Mouse (Mus musculus): ENCODE measurements around the gene Rcbtb2. TPM values are rescaled to one million over a fixed set of nuclear protein-coding genes. Genes with fewer than 3 reads are reported as not detected.

Gene Rcbtb2
- polyA plus RNA-seq, 1 experiment from 2014 or later = 44.0 TPM

GRCm38 (mm10) chr14:73138483-73138882, 15.6 kb downstream of the Rcbtb2 start:
- WGBS = 90% methylated on average over 7 of the region's 7 CpGs

GRCm38 (mm10) chr14:73139866-73140265, 17.0 kb downstream of the Rcbtb2 start:
- no peak overlapping the region for H3K4me2 ChIP-seq (replicated peaks; ENCODE audit: low read depth)
- H3K4me3 ChIP-seq (ENCODE audit: low read depth, low read length) = no peak overlapping the region
- H3K9ac ChIP-seq (ENCODE audit: low read length) = no peak overlapping the region
- TF ChIP-seq EP300 (optimal IDR thresholded peaks at IDR 0.05) = no peak
- no peak for TF ChIP-seq CTCF (IDR thresholded peaks at IDR 0.05; ENCODE audit: low read depth)
- H3K4me1 ChIP-seq (replicated peaks; ENCODE audit: control insufficient read depth, insufficient read depth) = peaks cover 3% of the 10 kb centered on the region; the same call in 1 of the 2 replicates
- H3K27me3 ChIP-seq (ENCODE audit: control insufficient read depth, insufficient read depth, low read length) = no peaks in the 10 kb centered on the region
- ATAC-seq (ENCODE audit: low FRiP score, low TSS enrichment) (no peak), DNase-seq (ENCODE audit: low spot score) (no peak)
- H3K9me3 ChIP-seq (ENCODE audit: control insufficient read depth, low read length) = no peaks in the 10 kb centered on the region
- no peaks in the 10 kb centered on the region for H3K36me3 ChIP-seq (ENCODE audit: control insufficient read depth, insufficient read depth, low read length)
- 58% methylated on average over 5 of the region's 5 CpGs for WGBS
- no peak overlapping the region for H3K27ac ChIP-seq (replicated peaks)

More at GRCm38 (mm10) chr14:73138483-73138882, 15.6 kb downstream of the Rcbtb2 start:
- Histone ChIP-seq H3K4me3 (ENCODE audit: low read depth, low read length) (no peak overlapping the region), H3K4me1 (replicated peaks; ENCODE audit: control insufficient read depth, insufficient read depth) (no peaks in the 10 kb centered on the region), H3K9me3 (ENCODE audit: control insufficient read depth, low read length) (no peaks in the 10 kb centered on the region), H3K9ac (ENCODE audit: low read length) (no peak overlapping the region), H3K27me3 (ENCODE audit: control insufficient read depth, insufficient read depth, low read length) (no peaks in the 10 kb centered on the region), H3K4me2 (replicated peaks; ENCODE audit: low read depth) (no peak overlapping the region), H3K27ac (replicated peaks) (no peak overlapping the region), H3K36me3 (ENCODE audit: control insufficient read depth, insufficient read depth, low read length) (no peaks in the 10 kb centered on the region)
- no peak for ATAC-seq (ENCODE audit: low FRiP score, low TSS enrichment)
- DNase-seq (ENCODE audit: low spot score) = no peak
- TF ChIP-seq EP300 (optimal IDR thresholded peaks at IDR 0.05) (no peak), CTCF (IDR thresholded peaks at IDR 0.05; ENCODE audit: low read depth) (no peak)

GRCm38 (mm10) chr14:73141800-73142199, 19.0 kb downstream of the Rcbtb2 start:
- ATAC-seq (ENCODE audit: low FRiP score, low TSS enrichment) (no peak), DNase-seq (ENCODE audit: low spot score) (no peak)
- no peak overlapping the region for H3K4me3 ChIP-seq (ENCODE audit: low read depth, low read length)
- H3K9me3 ChIP-seq (ENCODE audit: control insufficient read depth, low read length) = no peaks in the 10 kb centered on the region
- 75% methylated on average over 3 of the region's 3 CpGs for WGBS
- no peaks in the 10 kb centered on the region for H3K36me3 ChIP-seq (ENCODE audit: control insufficient read depth, insufficient read depth, low read length)
- peak overlapping the region; percentile 98; the same call in 1 of the 2 replicates for H3K27ac ChIP-seq (replicated peaks)
- TF ChIP-seq EP300 (optimal IDR thresholded peaks at IDR 0.05) = no peak
- no peak for TF ChIP-seq CTCF (IDR thresholded peaks at IDR 0.05; ENCODE audit: low read depth)
- H3K4me2 ChIP-seq (replicated peaks; ENCODE audit: low read depth) = no peak overlapping the region
- no peaks in the 10 kb centered on the region for H3K27me3 ChIP-seq (ENCODE audit: control insufficient read depth, insufficient read depth, low read length)
- no peak overlapping the region; the same call in 1 of the 2 replicates for H3K9ac ChIP-seq (ENCODE audit: low read length)
- peaks cover 3% of the 10 kb centered on the region; the same call in 1 of the 2 replicates for H3K4me1 ChIP-seq (replicated peaks; ENCODE audit: control insufficient read depth, insufficient read depth)

GRCm38 (mm10) chr14:73142421-73142895, 19.6 kb downstream of the Rcbtb2 start:
- ATAC-seq (ENCODE audit: low FRiP score, low TSS enrichment) (no peak), DNase-seq (ENCODE audit: low spot score) (no peak)
- H3K9me3 ChIP-seq (ENCODE audit: control insufficient read depth, low read length) = no peaks in the 10 kb centered on the region
- no peaks in the 10 kb centered on the region for H3K36me3 ChIP-seq (ENCODE audit: control insufficient read depth, insufficient read depth, low read length)
- H3K27ac ChIP-seq (replicated peaks) = peak overlapping the region; percentile 98
- H3K4me3 ChIP-seq (ENCODE audit: low read depth, low read length) = peak overlapping the region; percentile 81
- 2% methylated on average over 11 of the region's 11 CpGs for WGBS
- no peak for TF ChIP-seq CTCF (IDR thresholded peaks at IDR 0.05; ENCODE audit: low read depth)
- no peak for TF ChIP-seq EP300 (optimal IDR thresholded peaks at IDR 0.05)
- no peaks in the 10 kb centered on the region for H3K27me3 ChIP-seq (ENCODE audit: control insufficient read depth, insufficient read depth, low read length)
- peaks cover 3% of the 10 kb centered on the region; the same call in 1 of the 2 replicates for H3K4me1 ChIP-seq (replicated peaks; ENCODE audit: control insufficient read depth, insufficient read depth)
- peak overlapping the region; percentile 98 for H3K9ac ChIP-seq (ENCODE audit: low read length)
- H3K4me2 ChIP-seq (replicated peaks; ENCODE audit: low read depth) = peak overlapping the region; percentile 87

GRCm38 (mm10) chr14:73142896-73143709, 20.3 kb downstream of the Rcbtb2 start:
- Histone ChIP-seq H3K4me2 (replicated peaks; ENCODE audit: low read depth) (peak overlapping the region; percentile 87), H3K4me1 (replicated peaks; ENCODE audit: control insufficient read depth, insufficient read depth) (peaks cover 3% of the 10 kb centered on the region; the same call in 1 of the 2 replicates), H3K9me3 (ENCODE audit: control insufficient read depth, low read length) (no peaks in the 10 kb centered on the region), H3K4me3 (ENCODE audit: low read depth, low read length) (peak overlapping the region; percentile 81), H3K9ac (ENCODE audit: low read length) (peak overlapping the region; percentile 98), H3K36me3 (ENCODE audit: control insufficient read depth, insufficient read depth, low read length) (no peaks in the 10 kb centered on the region), H3K27ac (replicated peaks) (peak overlapping the region; percentile 98), H3K27me3 (ENCODE audit: control insufficient read depth, insufficient read depth, low read length) (no peaks in the 10 kb centered on the region)
- DNase-seq (ENCODE audit: low spot score) (peak; percentile 83), ATAC-seq (ENCODE audit: low FRiP score, low TSS enrichment) (peak; percentile 92)
- under 1% methylated on average over 73 of the region's 88 CpGs for WGBS
- TF ChIP-seq CTCF (IDR thresholded peaks at IDR 0.05; ENCODE audit: low read depth) = peak; percentile 7; the same call in 1 of the 2 replicates
- TF ChIP-seq EP300 (optimal IDR thresholded peaks at IDR 0.05) = no peak

Data from stomach, postnatal 0 days (tissue).